Mouse (Mus musculus) intestine, embryonic 15.5 days (tissue): ENCODE data around the gene Psenen. TPM values are rescaled to one million over a fixed set of nuclear protein-coding genes. Genes with fewer than 3 reads are reported as not detected.

Experiments
- ATAC-seq: fragments of 200-750 bp; cut with Nextera tagmentation; 2 replicates; pipeline ENCODE4 v1.8.0; 2017; ENCODE audit warnings: moderate TSS enrichment, moderate library complexity
- H3K27ac ChIP-seq: fragments of 300-500 bp; sonication (generic); 2 replicates; pipeline ENCODE4 v1.5.1; 2015; ENCODE audit warnings: mild to moderate bottlenecking, inconsistent platforms
- H3K27me3 ChIP-seq: fragments of 300-500 bp; sonication (generic); replicated peaks from 2 replicates; pipeline ENCODE4 v1.6.1; 2015; ENCODE audit warnings: inconsistent platforms
- H3K36me3 ChIP-seq: fragments of 300-500 bp; sonication (generic); 2 replicates; pipeline ENCODE4 v1.6.1; 2015; ENCODE audit warnings: inconsistent platforms
- H3K4me1 ChIP-seq: fragments of 300-500 bp; sonication (generic); replicated peaks from 2 replicates; pipeline ENCODE4 v1.6.1; 2015; ENCODE audit warnings: inconsistent platforms
- H3K4me2 ChIP-seq: fragments of 300-500 bp; sonication (generic); replicated peaks from 2 replicates; pipeline ENCODE4 v1.6.1; 2015; ENCODE audit warnings: mild to moderate bottlenecking, inconsistent platforms
- H3K4me3 ChIP-seq: fragments of 300-500 bp; sonication (generic); replicated peaks from 2 replicates; pipeline ENCODE4 v1.5.1; 2015; ENCODE audit warnings: inconsistent platforms
- H3K9ac ChIP-seq: fragments of 300-500 bp; sonication (generic); 2 replicates; pipeline ENCODE4 v1.6.1; 2015; ENCODE audit warnings: inconsistent platforms
- H3K9me3 ChIP-seq: fragments of 300-500 bp; sonication (generic); 2 replicates; pipeline ENCODE4 v1.6.1; 2016; ENCODE audit warnings: inconsistent platforms
- WGBS: fragments of 180-500 bp; shearing (Covaris S2); methylation state at CpG from one replicate; pipeline ENCODE4 v1.1.7; 2015; 5-methylcytosine and 5-hydroxymethylcytosine counted together
- polyA plus RNA-seq: library from polyadenylated mRNA; unstranded; fragments of >200 nt; fragmentation: Nextera tagmentation; extraction: Ambion mirVana; gene quantifications from 2 replicates; pipeline ENCODE4 v1.2.1, GENCODE M21; 2015

The Psenen gene
- polyA plus RNA-seq, 1 experiment from 2014 or later, result 148 TPM

- no peak for ATAC-seq
- H3K36me3 ChIP-seq, result no peaks in the 10 kb centered on the region
- WGBS, result 80% methylated on average over 5 of the region's 5 CpGs
Measured at GRCm38 (mm10) chr7:30596093-30596492, 32.7 kb upstream of the Psenen start.

GRCm38 (mm10) chr7:30594510-30595024, 31.1 kb upstream of the Psenen start:
- no peak overlapping the region for H3K9ac ChIP-seq
- H3K27me3 ChIP-seq, result no peaks in the 10 kb centered on the region
- 75% methylated on average over 4 of the region's 4 CpGs for WGBS
- H3K4me3 ChIP-seq, result no peak overlapping the region
- H3K9me3 ChIP-seq, result no peaks in the 10 kb centered on the region
- no peak for ATAC-seq
- H3K4me1 ChIP-seq, result peaks cover 23% of the 10 kb centered on the region
- no peak overlapping the region for H3K27ac ChIP-seq
- no peaks in the 10 kb centered on the region for H3K36me3 ChIP-seq
- no peak overlapping the region for H3K4me2 ChIP-seq

More at GRCm38 (mm10) chr7:30596093-30596492, 32.7 kb upstream of the Psenen start:
- Histone ChIP-seq H3K27me3 (no peaks in the 10 kb centered on the region), H3K4me1 (peaks cover 17% of the 10 kb centered on the region), H3K4me2 (no peak overlapping the region), H3K9me3 (no peaks in the 10 kb centered on the region), H3K27ac (no peak overlapping the region), H3K9ac (no peak overlapping the region), H3K4me3 (no peak overlapping the region)

- H3K36me3 ChIP-seq, result no peaks in the 10 kb centered on the region
- no peak overlapping the region for H3K27ac ChIP-seq
- peaks cover 23% of the 10 kb centered on the region for H3K4me1 ChIP-seq
- no peak overlapping the region for H3K4me2 ChIP-seq
- H3K4me3 ChIP-seq, result no peak overlapping the region
- H3K27me3 ChIP-seq, result no peaks in the 10 kb centered on the region
- H3K9me3 ChIP-seq, result no peaks in the 10 kb centered on the region
- WGBS, result 66% methylated on average over 10 of the region's 10 CpGs
- H3K9ac ChIP-seq, result no peak overlapping the region
- no peak for ATAC-seq
Measured at GRCm38 (mm10) chr7:30593579-30594509, 30.4 kb upstream of the Psenen start.

GRCm38 (mm10) chr7:30592772-30593423, 29.5 kb upstream of the Psenen start:
- H3K9me3 ChIP-seq, result no peaks in the 10 kb centered on the region
- no peak overlapping the region for H3K4me2 ChIP-seq
- peaks cover 23% of the 10 kb centered on the region for H3K4me1 ChIP-seq
- no peak for ATAC-seq
- no peaks in the 10 kb centered on the region for H3K27me3 ChIP-seq
- no peak overlapping the region for H3K4me3 ChIP-seq
- WGBS, result 54% methylated on average over 5 of the region's 5 CpGs
- no peaks in the 10 kb centered on the region for H3K36me3 ChIP-seq
- H3K9ac ChIP-seq, result no peak overlapping the region
- H3K27ac ChIP-seq, result no peak overlapping the region

- 57% methylated on average over 4 of the region's 4 CpGs for WGBS
- Histone ChIP-seq H3K4me2 (no peak overlapping the region), H3K9ac (no peak overlapping the region), H3K36me3 (peaks cover 1% of the 10 kb centered on the region), H3K27ac (no peak overlapping the region), H3K4me3 (no peak overlapping the region), H3K9me3 (no peaks in the 10 kb centered on the region), H3K27me3 (no peaks in the 10 kb centered on the region), H3K4me1 (peaks cover 34% of the 10 kb centered on the region)
- no peak for ATAC-seq
Measured at GRCm38 (mm10) chr7:30591605-30591951, 28.2 kb upstream of the Psenen start.

GRCm38 (mm10) chr7:30590927-30591604, 27.6 kb upstream of the Psenen start:
- H3K27me3 ChIP-seq, result no peaks in the 10 kb centered on the region
- H3K4me2 ChIP-seq, result peak overlapping the region; percentile 80
- H3K9ac ChIP-seq, result no peak overlapping the region
- H3K4me3 ChIP-seq, result no peak overlapping the region
- 75% methylated on average over 9 of the region's 9 CpGs for whole genome bisulfite sequencing
- no peak for ATAC-seq
- peaks cover 37% of the 10 kb centered on the region for H3K4me1 ChIP-seq
- H3K36me3 ChIP-seq, result peaks cover 5% of the 10 kb centered on the region
- no peaks in the 10 kb centered on the region for H3K9me3 ChIP-seq
- no peak overlapping the region for H3K27ac ChIP-seq

GRCm38 (mm10) chr7:30589435-30590301, 26.2 kb upstream of the Psenen start:
- Histone ChIP-seq H3K4me1 (peaks cover 37% of the 10 kb centered on the region), H3K9me3 (no peaks in the 10 kb centered on the region), H3K27ac (peak overlapping the region; percentile 88), H3K4me2 (peak overlapping the region; percentile 80), H3K4me3 (peak overlapping the region; percentile 97), H3K36me3 (peaks cover 18% of the 10 kb centered on the region), H3K9ac (peak overlapping the region; percentile 48), H3K27me3 (no peaks in the 10 kb centered on the region)
- peak; percentile 77 for ATAC-seq
- WGBS, result 20% methylated on average over 40 of the region's 40 CpGs

- Histone ChIP-seq H3K36me3 (peaks cover 22% of the 10 kb centered on the region), H3K27me3 (no peaks in the 10 kb centered on the region), H3K9me3 (no peaks in the 10 kb centered on the region), H3K27ac (peak within 1 kb of the TSS; percentile 88), H3K9ac (peak within 1 kb of the TSS; percentile 98), H3K4me1 (peaks cover 33% of the 10 kb centered on the region), H3K4me2 (peak within 1 kb of the TSS; percentile 88), H3K4me3 (peak within 1 kb of the TSS; percentile 97)
- ATAC-seq, result peak; percentile 96
- under 1% methylated on average over 53 of the region's 68 CpGs for WGBS
Measured at GRCm38 (mm10) chr7:30588676-30589434, 25.4 kb upstream of the Psenen start, which contains the start of gene Kmt2b. Gene Kmt2b, minus strand, starts transcription at chr7:30588726.

GRCm38 (mm10) chr7:30587842-30588667, 24.6 kb upstream of the Psenen start:
- Histone ChIP-seq H3K36me3 (peaks cover 22% of the 10 kb centered on the region), H3K4me2 (peak overlapping the region; percentile 88), H3K9ac (peak overlapping the region; percentile 98), H3K4me3 (peak overlapping the region; percentile 97), H3K9me3 (no peaks in the 10 kb centered on the region), H3K27ac (peak overlapping the region; percentile 88), H3K27me3 (no peaks in the 10 kb centered on the region), H3K4me1 (peaks cover 30% of the 10 kb centered on the region)
- peak; percentile 29 for ATAC-seq
- under 1% methylated on average over 57 of the region's 67 CpGs for WGBS

GRCm38 (mm10) chr7:30586455-30587020, 23.1 kb upstream of the Psenen start:
- H3K27ac ChIP-seq, result no peak overlapping the region
- no peaks in the 10 kb centered on the region for H3K9me3 ChIP-seq
- no peaks in the 10 kb centered on the region for H3K27me3 ChIP-seq
- WGBS, result 91% methylated on average over 28 of the region's 28 CpGs
- H3K4me3 ChIP-seq, result peak overlapping the region; percentile 97; the same call in 1 of the 2 replicates
- 0 out of 2 replicates have a peak overlapping the region, but pooled peaks have one; percentile 98 for H3K9ac ChIP-seq
- ATAC-seq, result no peak
- peak overlapping the region; percentile 88; the same call in 1 of the 2 replicates for H3K4me2 ChIP-seq
- H3K36me3 ChIP-seq, result peaks cover 36% of the 10 kb centered on the region
- H3K4me1 ChIP-seq, result peaks cover 24% of the 10 kb centered on the region
